Mouse (Mus musculus) testis, adult 2 months (tissue): ENCODE results near the gene Hck.

ENCODE experiments used
- CTCF ChIP-seq: fragments of 200-500 bp; IDR thresholded peaks from 2 replicates; pipeline ENCODE4 v1.5.1; 2012; ENCODE audit warnings: low read depth, mild to moderate bottlenecking, inconsistent platforms, low read length, moderate library complexity; ENCODE audit not compliant: control insufficient read depth, insufficient read depth, insufficient replicate concordance
- POLR2A ChIP-seq: fragments of 200-500 bp; IDR thresholded peaks from 2 replicates; pipeline ENCODE4 v1.6.1; 2012; ENCODE audit warnings: low read depth, mild to moderate bottlenecking, inconsistent platforms, low read length, moderate library complexity; ENCODE audit not compliant: control insufficient read depth

GRCm38 (mm10) chr2:153139996-153140613, 31.8 kb downstream of the Hck start:
- TF ChIP-seq CTCF (no peak), POLR2A (no peak)
